Mouse (Mus musculus) G1E (cell line): ENCODE measurements around the gene Nrm. TPM values are rescaled to one million over a fixed set of nuclear protein-coding genes. Genes with fewer than 3 reads are reported as not detected.

Experiments used
- ATAC-seq: 2 replicates; pipeline ENCODE4 v1.8.0; 2016; ENCODE audit warnings: mild to moderate bottlenecking; ENCODE audit not compliant: insufficient number of reproducible peaks, poor library complexity, low FRiP score, severe bottlenecking; ENCODE audit errors: extremely low read depth
- DNase-seq: peaks from one replicate; pipeline ENCODE4 v3.0.0; 2012; ENCODE audit warnings: low spot score
- H3K27me3 ChIP-seq: 2 replicates; pipeline ENCODE4 v1.6.1; 2012; ENCODE audit warnings: mild to moderate bottlenecking, low read length, inconsistent platforms; ENCODE audit not compliant: insufficient read depth
- H3K36me3 ChIP-seq: replicated peaks from 2 replicates; pipeline ENCODE3; 2012; ENCODE audit warnings: mild to moderate bottlenecking, inconsistent platforms
- H3K4me1 ChIP-seq: 2 replicates; pipeline ENCODE4 v1.6.1; 2012; ENCODE audit warnings: low read depth, low read length, inconsistent platforms, mixed read lengths; ENCODE audit not compliant: insufficient read depth
- H3K4me3 ChIP-seq: 2 replicates; pipeline ENCODE4 v1.5.1; 2012; ENCODE audit warnings: low read depth, mild to moderate bottlenecking, inconsistent platforms, low read length, moderate library complexity, mixed read lengths
- H3K9me3 ChIP-seq: replicated peaks from 2 replicates; pipeline ENCODE4 v1.6.1; 2012; ENCODE audit warnings: inconsistent platforms
- CTCF ChIP-seq: IDR thresholded peaks from 2 replicates; pipeline ENCODE4 v1.5.1; 2012; ENCODE audit warnings: low read depth, low read length, inconsistent platforms, mixed read lengths
- GATA1 ChIP-seq: IDR thresholded peaks from 2 replicates; pipeline ENCODE4 v1.6.1; 2012; ENCODE audit warnings: borderline replicate concordance, low read length, inconsistent platforms, mixed read lengths
- GATA2 ChIP-seq: IDR thresholded peaks from 2 replicates; pipeline ENCODE4 v1.6.1; 2012; ENCODE audit warnings: low read depth, low read length, inconsistent platforms, borderline replicate concordance
- POLR2AphosphoS5 ChIP-seq: IDR thresholded peaks from 2 replicates; pipeline ENCODE4 v1.6.1; 2012; ENCODE audit warnings: low read depth, low read length, inconsistent platforms; ENCODE audit not compliant: insufficient replicate concordance
- TAL1 ChIP-seq: conservative IDR thresholded peaks from 2 replicates; pipeline ENCODE4 v1.6.1; 2012; ENCODE audit warnings: low read depth, low read length, inconsistent platforms, mixed read lengths
- polyA plus RNA-seq: library from polyadenylated mRNA; stranded (reverse); fragments of >175 nt; gene quantifications from 2 replicates; pipeline ENCODE4 v1.2.3, GENCODE M21; 2012
- total RNA-seq, 2 experiments: library from RNA; stranded (forward) in 1 of 2; stranded (reverse) in 1 of 2; fragments of 200-1000 nt in 1 of 2; fragments of >200 nt in 1 of 2; fragmentation: Nextera tagmentation in 1 of 2; gene quantifications; 2 replicates each; pipeline ENCODE4 v1.2.3; 2014 to 2017

Gene Nrm
- total and polyA plus RNA-seq, 3 experiments: 33.1 to 59.9 (median 51.0) TPM

- peaks cover 25% of the 10 kb centered on the region for H3K36me3 ChIP-seq
- H3K9me3 ChIP-seq: no peaks in the 10 kb centered on the region
- no peak for TF ChIP-seq GATA2
- TF ChIP-seq POLR2AphosphoS5: no peak
- TF ChIP-seq GATA1: no peak
- TF ChIP-seq TAL1: no peak
- no peak for TF ChIP-seq CTCF
- DNase-seq (no peak), ATAC-seq (no peak)
- H3K4me1 ChIP-seq: peaks cover 95% of the 10 kb centered on the region
- H3K27me3 ChIP-seq: peaks cover 17% of the 10 kb centered on the region; the same call in 1 of the 2 replicates
- peak overlapping the region; percentile 74; the same call in 1 of the 2 replicates for H3K4me3 ChIP-seq
These were observed 3.8 kb downstream of the Nrm start for GRCm38 (mm10) chr17:35864832-35865353.

GRCm38 (mm10) chr17:35865481-35866280 is 4.6 kb downstream of the Nrm start, which contains the start of gene Ppp1r18:
Gene Ppp1r18 (plus strand): TSS chr17:35865593.
- DNase-seq (peak; percentile 60), ATAC-seq (0 out of 2 replicates have a peak, but pooled peaks have one; percentile 3)
- Histone ChIP-seq H3K27me3 (peaks cover 17% of the 10 kb centered on the region; the same call in 1 of the 2 replicates), H3K4me3 (peak within 1 kb of the TSS; percentile 74), H3K36me3 (peaks cover 25% of the 10 kb centered on the region), H3K4me1 (peaks cover 95% of the 10 kb centered on the region), H3K9me3 (no peaks in the 10 kb centered on the region)
- TF ChIP-seq TAL1: no peak
- TF ChIP-seq GATA1: no peak
- no peak for TF ChIP-seq GATA2
- TF ChIP-seq POLR2AphosphoS5: no peak
- no peak for TF ChIP-seq CTCF

GRCm38 (mm10) chr17:35866281-35866831 is 5.2 kb downstream of the Nrm start:
- Histone ChIP-seq H3K36me3 (peaks cover 30% of the 10 kb centered on the region), H3K4me1 (peaks cover 94% of the 10 kb centered on the region), H3K9me3 (peaks cover 4% of the 10 kb centered on the region; the same call in 1 of the 2 replicates), H3K27me3 (peaks cover 17% of the 10 kb centered on the region; the same call in 1 of the 2 replicates), H3K4me3 (peak overlapping the region; percentile 74)
- DNase-seq: peak; percentile 41
- ATAC-seq: no peak
- TF ChIP-seq GATA1 (no peak), TAL1 (no peak), CTCF (no peak), POLR2AphosphoS5 (no peak), GATA2 (no peak)

GRCm38 (mm10) chr17:35866911-35867890 is 6.1 kb downstream of the Nrm start:
- DNase-seq (peak; percentile 37), ATAC-seq (no peak)
- Histone ChIP-seq H3K27me3 (peaks cover 17% of the 10 kb centered on the region; the same call in 1 of the 2 replicates), H3K4me3 (peak overlapping the region; percentile 74), H3K36me3 (peaks cover 35% of the 10 kb centered on the region), H3K4me1 (peaks cover 94% of the 10 kb centered on the region), H3K9me3 (peaks cover 4% of the 10 kb centered on the region; the same call in 1 of the 2 replicates)
- TF ChIP-seq CTCF: 0 out of 2 replicates have a peak, but pooled peaks have one; percentile 7
- TF ChIP-seq POLR2AphosphoS5: no peak

GRCm38 (mm10) chr17:35868165-35868820 is 7.2 kb downstream of the Nrm start:
- peaks cover 94% of the 10 kb centered on the region for H3K4me1 ChIP-seq
- peak; percentile 58 for DNase-seq
- H3K4me3 ChIP-seq: peak overlapping the region; percentile 74
- peaks cover 17% of the 10 kb centered on the region; the same call in 1 of the 2 replicates for H3K27me3 ChIP-seq
- TF ChIP-seq GATA1 (no peak), GATA2 (no peak), POLR2AphosphoS5 (no peak), TAL1 (no peak), CTCF (no peak)
- no peak for ATAC-seq
- peaks cover 37% of the 10 kb centered on the region for H3K36me3 ChIP-seq
- peaks cover 4% of the 10 kb centered on the region; the same call in 1 of the 2 replicates for H3K9me3 ChIP-seq
